Mouse (Mus musculus): ENCODE data around the gene Plk5. TPM values are rescaled to one million over a fixed set of nuclear protein-coding genes. Genes with fewer than 3 reads are reported as not detected.
A peak's percentile ranks its signal among the peaks of the same experiment; 100 is the strongest.

Plk5 gene
- polyA plus RNA-seq, 1 experiment from 2014 or later = 6.4 TPM

GRCm38 (mm10) chr10:80412656-80413541 lies 56.6 kb downstream of the Plk5 start:
- 0 out of 2 replicates have a peak, but pooled peaks cover 2% of the 10 kb centered on the region for H3K4me1 ChIP-seq (replicated peaks)
- ATAC-seq (ENCODE audit: low FRiP score, low read depth) = peak; percentile 20; the same call in 1 of the 2 replicates
- H3K27ac ChIP-seq (replicated peaks) = peak overlapping the region; percentile 71
- WGBS = 75% methylated on average over 44 of the region's 44 CpGs
- peaks cover 59% of the 10 kb centered on the region for H3K36me3 ChIP-seq
- no peak overlapping the region for H3K4me2 ChIP-seq
- H3K9me3 ChIP-seq = no peaks in the 10 kb centered on the region
- H3K9ac ChIP-seq = no peak overlapping the region
- no peak overlapping the region for H3K4me3 ChIP-seq
- no peaks in the 10 kb centered on the region for H3K27me3 ChIP-seq

Small RNA genes within 50 kb of the gene (microRNA-seq; reads per million reads assigned to microRNA genes)
- gene Gm22721 = not detected

Other genes with a start within 250 kb of the Plk5 start
- gene Stk11, start 240.7 kb upstream of the Plk5 start, polyA plus RNA-seq (2015; fragmentation: Nextera tagmentation; extraction: Ambion mirVana) = 18.6 and 20.0 TPM in 2 replicates
- 503 and 517 TPM in 2 replicates for gene Atp5d, start 217.8 kb upstream of the Plk5 start, polyA plus RNA-seq (2015; fragmentation: Nextera tagmentation; extraction: Ambion mirVana)
- 61.4 and 71.3 TPM in 2 replicates for gene Cbarp, start 215.6 kb upstream of the Plk5 start, polyA plus RNA-seq (2015; fragmentation: Nextera tagmentation; extraction: Ambion mirVana)
- gene Midn, start 208.2 kb upstream of the Plk5 start, polyA plus RNA-seq (2015; fragmentation: Nextera tagmentation; extraction: Ambion mirVana) = 22.6 and 26.0 TPM in 2 replicates
- gene Cirbp, start 190.5 kb upstream of the Plk5 start, polyA plus RNA-seq (2015; fragmentation: Nextera tagmentation; extraction: Ambion mirVana) = 295 and 319 TPM in 2 replicates
- gene 1600002K03Rik, start 183.5 kb upstream of the Plk5 start, polyA plus RNA-seq (2015; fragmentation: Nextera tagmentation; extraction: Ambion mirVana) = 10.1 and 12.7 TPM in 2 replicates
- 29.1 and 33.6 TPM in 2 replicates for gene Efna2, start 177.0 kb upstream of the Plk5 start, polyA plus RNA-seq (2015; fragmentation: Nextera tagmentation; extraction: Ambion mirVana)
- 36.5 and 38.6 TPM in 2 replicates for gene Mum1, start 130.0 kb upstream of the Plk5 start, polyA plus RNA-seq (2015; fragmentation: Nextera tagmentation; extraction: Ambion mirVana)
- gene Ndufs7, start 107.3 kb upstream of the Plk5 start, polyA plus RNA-seq (2015; fragmentation: Nextera tagmentation; extraction: Ambion mirVana) = 311 and 321 TPM in 2 replicates
- gene Gamt, start 95.4 kb upstream of the Plk5 start, polyA plus RNA-seq (2015; fragmentation: Nextera tagmentation; extraction: Ambion mirVana) = 24.6 and 28.1 TPM in 2 replicates
- gene Dazap1, start 95.0 kb upstream of the Plk5 start, polyA plus RNA-seq (2015; fragmentation: Nextera tagmentation; extraction: Ambion mirVana) = 46.9 and 51.3 TPM in 2 replicates
- 551 and 587 TPM in 2 replicates for gene Rps15, start 64.0 kb upstream of the Plk5 start, polyA plus RNA-seq (2015; fragmentation: Nextera tagmentation; extraction: Ambion mirVana)
- gene Apc2, start 60.5 kb upstream of the Plk5 start, polyA plus RNA-seq (2015; fragmentation: Nextera tagmentation; extraction: Ambion mirVana) = 175 and 181 TPM in 2 replicates
- gene 2310011J03Rik, start 35.9 kb upstream of the Plk5 start, polyA plus RNA-seq (2015; fragmentation: Nextera tagmentation; extraction: Ambion mirVana) = 29.8 and 30.1 TPM in 2 replicates
- 6.1 and 6.7 TPM in 2 replicates for gene Pcsk4, start 27.0 kb upstream of the Plk5 start, polyA plus RNA-seq (2015; fragmentation: Nextera tagmentation; extraction: Ambion mirVana)
- 5.7 and 7.1 TPM in 2 replicates for gene Reep6, start 26.5 kb upstream of the Plk5 start, polyA plus RNA-seq (2015; fragmentation: Nextera tagmentation; extraction: Ambion mirVana)
- 0.76 and 1.2 TPM in 2 replicates for gene Adamtsl5, start 8.0 kb upstream of the Plk5 start, polyA plus RNA-seq (2015; fragmentation: Nextera tagmentation; extraction: Ambion mirVana)
- 18.9 and 19.2 TPM in 2 replicates for gene Mex3d, start 31.2 kb downstream of the Plk5 start, polyA plus RNA-seq (2015; fragmentation: Nextera tagmentation; extraction: Ambion mirVana)
- gene Mbd3, start 43.1 kb downstream of the Plk5 start, polyA plus RNA-seq (2015; fragmentation: Nextera tagmentation; extraction: Ambion mirVana) = 213 and 229 TPM in 2 replicates
- gene Uqcr11, start 50.4 kb downstream of the Plk5 start, polyA plus RNA-seq (2015; fragmentation: Nextera tagmentation; extraction: Ambion mirVana) = 711 and 737 TPM in 2 replicates
- 52.5 and 54.7 TPM in 2 replicates for gene Tcf3, start 77.2 kb downstream of the Plk5 start, polyA plus RNA-seq (2015; fragmentation: Nextera tagmentation; extraction: Ambion mirVana)
- gene Onecut3, start 138.4 kb downstream of the Plk5 start, polyA plus RNA-seq (2015; fragmentation: Nextera tagmentation; extraction: Ambion mirVana) = 1.6 and 1.7 TPM in 2 replicates
- 1.2 and 1.5 TPM in 2 replicates for gene Atp8b3, start 182.7 kb downstream of the Plk5 start, polyA plus RNA-seq (2015; fragmentation: Nextera tagmentation; extraction: Ambion mirVana)
- gene Rexo1, start 205.1 kb downstream of the Plk5 start, polyA plus RNA-seq (2015; fragmentation: Nextera tagmentation; extraction: Ambion mirVana) = 30.0 and 33.7 TPM in 2 replicates
- gene Klf16, start 220.9 kb downstream of the Plk5 start, polyA plus RNA-seq (2015; fragmentation: Nextera tagmentation; extraction: Ambion mirVana) = 6.3 and 6.7 TPM in 2 replicates
- 134 and 159 TPM in 2 replicates for gene Abhd17a, start 233.9 kb downstream of the Plk5 start, polyA plus RNA-seq (2015; fragmentation: Nextera tagmentation; extraction: Ambion mirVana)
- 64.2 and 71.6 TPM in 2 replicates for gene Scamp4, start 246.4 kb downstream of the Plk5 start, polyA plus RNA-seq (2015; fragmentation: Nextera tagmentation; extraction: Ambion mirVana)
- 4.8 and 5.4 TPM in 2 replicates for gene Adat3, start 246.4 kb downstream of the Plk5 start, polyA plus RNA-seq (2015; fragmentation: Nextera tagmentation; extraction: Ambion mirVana)
- 3.4 and 4.1 TPM in 2 replicates for gene Gm49322, start 249.6 kb downstream of the Plk5 start, polyA plus RNA-seq (2015; fragmentation: Nextera tagmentation; extraction: Ambion mirVana)